Mouse (Mus musculus): ENCODE results near the gene Unc13b.

DNA sequence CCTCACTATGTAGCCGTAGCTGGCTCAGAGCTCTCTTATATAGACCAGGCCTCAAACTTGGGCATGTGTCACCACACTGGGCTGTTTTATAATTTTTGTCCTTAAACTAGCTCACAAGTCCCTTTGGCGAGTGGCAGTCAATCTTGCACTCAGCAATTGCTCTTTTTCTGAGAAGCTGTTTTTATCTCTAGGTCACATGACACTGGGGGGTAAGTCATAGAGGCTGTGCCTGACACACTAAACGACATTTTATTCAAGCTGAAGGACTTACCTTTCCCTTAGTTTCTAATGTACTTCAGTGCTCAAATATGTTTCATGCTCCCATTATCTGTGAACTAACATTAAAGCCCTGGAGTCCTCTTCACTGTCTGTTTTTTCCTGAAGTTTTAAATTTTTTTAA is 104.5 kb downstream of the Unc13b start:
- no peak for TF ChIP-seq CTCF (IDR thresholded peaks at IDR 0.05; ENCODE audit: low read depth)
- TF ChIP-seq EP300 (IDR thresholded peaks at IDR 0.05; ENCODE audit: low read depth) = no peak

Data from liver, postnatal 0 days (tissue).